Mouse (Mus musculus) E14TG2a.4 (cell line): ENCODE data around the gene Tpcn1.

Experiments used
- CTCF ChIP-seq: conservative IDR thresholded peaks from 2 replicates; pipeline ENCODE4 v1.5.1; 2014; ENCODE audit warnings: low read length
- NANOG ChIP-seq: IDR thresholded peaks from 2 replicates; pipeline ENCODE4 v1.6.1; 2014; ENCODE audit warnings: borderline replicate concordance, low read length, mixed read lengths
- POU5F1 ChIP-seq: IDR thresholded peaks from 2 replicates; pipeline ENCODE4 v1.6.1; 2014; ENCODE audit warnings: low read length, borderline replicate concordance

- TF ChIP-seq CTCF (no peak), NANOG (no peak), POU5F1 (no peak)
Observed at GRCm38 (mm10) chr5:120574469-120575063, 13.9 kb downstream of the Tpcn1 start.
